Mouse (Mus musculus): ENCODE results near the gene Twist2. TPM values are rescaled to one million over a fixed set of nuclear protein-coding genes. Genes with fewer than 3 reads are reported as not detected.

Gene Twist2
- total and polyA plus RNA-seq, 3 experiments = not detected

- Histone ChIP-seq H3K79me2 (ENCODE audit: control insufficient read depth, insufficient read depth, low read length, poor library complexity) (no peaks in the 10 kb centered on the region), H3K9ac (ENCODE audit: control insufficient read depth, low read depth, low read length, poor library complexity, severe bottlenecking) (no peak overlapping the region), H3K4me3 (ENCODE audit: control insufficient read depth in 1 of 2, insufficient read depth in 1 of 2, low read depth in 2 of 2, low read length in 2 of 2) (no peak overlapping the region), H3K36me3 (ENCODE audit: control insufficient read depth in 1 of 2, insufficient read depth in 2 of 2, low read length in 2 of 2) (no peaks in the 10 kb centered on the region), H3K4me1 (ENCODE audit: control insufficient read depth in 1 of 2, insufficient read depth in 2 of 2, low read length in 2 of 2) (no peaks in the 10 kb centered on the region), H3K27me3 (ENCODE audit: control insufficient read depth in 1 of 2, insufficient read depth in 2 of 2, low read length in 2 of 2) (no peaks in the 10 kb centered on the region; a peak in 1 of 4 replicates), H3K9me3 (replicated peaks; ENCODE audit: insufficient read depth, low read length) (no peaks in the 10 kb centered on the region), H3K27ac (ENCODE audit: control insufficient read depth, low read depth, low read length) (no peak overlapping the region)
- DNase-seq (ENCODE audit: low read depth, low spot score) = no peak
- TF ChIP-seq MXI1 (IDR thresholded peaks at IDR 0.05; ENCODE audit: low read depth, low read length) (no peak), MAFK (IDR thresholded peaks at IDR 0.05; ENCODE audit: borderline replicate concordance, low read depth, low read length) (no peak), GABPA (IDR thresholded peaks at IDR 0.05; ENCODE audit: low read depth, low read length) (no peak), KAT2A (conservative IDR thresholded peaks at IDR 0.05; ENCODE audit: low read depth, low read length) (no peak), CTCF (IDR thresholded peaks at IDR 0.05 in 2 of 3, conservative IDR thresholded peaks at IDR 0.05 in 1 of 3; ENCODE audit: control insufficient read depth in 1 of 3, insufficient read depth in 1 of 3, low read depth in 2 of 3, low read length in 3 of 3, poor library complexity in 1 of 3, severe bottlenecking in 1 of 3) (no peak), TAL1 (IDR thresholded peaks at IDR 0.05; ENCODE audit: low read length) (no peak), NRF1 (IDR thresholded peaks at IDR 0.05; ENCODE audit: insufficient read depth, low read depth, low read length, poor library complexity, severe bottlenecking) (no peak), HCFC1 (IDR thresholded peaks at IDR 0.05; ENCODE audit: low read depth, low read length) (no peak), CHD2 (IDR thresholded peaks at IDR 0.05; ENCODE audit: low read length) (no peak), GATA1 (IDR thresholded peaks at IDR 0.05; ENCODE audit: low read depth, low read length) (no peak), MEF2A (IDR thresholded peaks at IDR 0.05; ENCODE audit: extremely low read depth, insufficient replicate concordance, low read depth, low read length, poor library complexity, severe bottlenecking) (no peak), ZNF384 (IDR thresholded peaks at IDR 0.05; ENCODE audit: low read depth, low read length) (no peak), E2F4 (IDR thresholded peaks at IDR 0.05; ENCODE audit: borderline replicate concordance, low read depth, low read length) (no peak), ZC3H11A (IDR thresholded peaks at IDR 0.05; ENCODE audit: low read depth, low read length) (no peak), ETS1 (IDR thresholded peaks at IDR 0.05; ENCODE audit: low read depth, low read length) (no peak), POLR2AphosphoS5 (IDR thresholded peaks at IDR 0.05; ENCODE audit: borderline replicate concordance, low read depth, low read length) (no peak), ELF1 (IDR thresholded peaks at IDR 0.05; ENCODE audit: low read depth, low read length) (no peak)
These were observed 22.3 kb downstream of the Twist2 start for GRCm38 (mm10) chr1:91823530-91823929.

DNA sequence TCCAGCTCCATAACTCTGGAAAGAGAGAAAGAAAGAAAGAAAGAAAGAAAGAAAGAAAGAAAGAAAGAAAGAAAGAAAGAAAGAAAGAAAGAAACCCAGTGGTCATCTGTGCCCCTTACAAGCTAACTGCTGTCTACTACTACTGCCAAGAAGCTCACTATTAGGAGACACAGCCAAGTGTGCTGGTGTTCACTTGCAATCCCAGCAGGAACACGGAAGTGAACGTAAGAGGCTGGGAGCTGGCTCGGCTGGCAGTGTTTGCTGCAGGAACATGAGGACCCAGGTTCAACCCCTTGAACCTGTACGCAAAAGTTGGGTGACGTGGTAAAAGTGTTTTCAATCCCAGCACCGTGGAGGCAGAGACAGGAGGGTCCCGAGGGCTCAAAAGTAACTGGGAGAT is 22.7 kb downstream of the Twist2 start:
- no peak overlapping the region for H3K4me3 ChIP-seq (ENCODE audit: control insufficient read depth in 1 of 2, insufficient read depth in 1 of 2, low read depth in 2 of 2, low read length in 2 of 2)
- H3K79me2 ChIP-seq (ENCODE audit: control insufficient read depth, insufficient read depth, low read length, poor library complexity) = no peaks in the 10 kb centered on the region
- no peaks in the 10 kb centered on the region for H3K4me1 ChIP-seq (ENCODE audit: control insufficient read depth in 1 of 2, insufficient read depth in 2 of 2, low read length in 2 of 2)
- no peak for TF ChIP-seq ZC3H11A (IDR thresholded peaks at IDR 0.05; ENCODE audit: low read depth, low read length)
- no peak for TF ChIP-seq POLR2AphosphoS2 (IDR thresholded peaks at IDR 0.05; ENCODE audit: low read length)
- TF ChIP-seq CHD2 (IDR thresholded peaks at IDR 0.05; ENCODE audit: low read length) = no peak
- no peak for TF ChIP-seq MYB (IDR thresholded peaks at IDR 0.05; ENCODE audit: low read depth, low read length)
- TF ChIP-seq NELFE (IDR thresholded peaks at IDR 0.05; ENCODE audit: low read depth, low read length) = no peak
- no peak for TF ChIP-seq MYC (IDR thresholded peaks at IDR 0.05; ENCODE audit: low read depth, low read length)
- no peak for TF ChIP-seq TCF12 (IDR thresholded peaks at IDR 0.05; ENCODE audit: low read depth, low read length)
- no peak for TF ChIP-seq MXI1 (IDR thresholded peaks at IDR 0.05; ENCODE audit: low read depth, low read length)
- TF ChIP-seq RAD21 (IDR thresholded peaks at IDR 0.05; ENCODE audit: low read depth, low read length) = no peak
- TF ChIP-seq ETS1 (IDR thresholded peaks at IDR 0.05; ENCODE audit: low read depth, low read length) = no peak
- TF ChIP-seq TBP (IDR thresholded peaks at IDR 0.05; ENCODE audit: low read depth, low read length) = no peak
- TF ChIP-seq BHLHE40 (IDR thresholded peaks at IDR 0.05; ENCODE audit: borderline replicate concordance, low read depth, low read length) = no peak
- no peak for TF ChIP-seq MEF2A (IDR thresholded peaks at IDR 0.05; ENCODE audit: extremely low read depth, insufficient replicate concordance, low read depth, low read length, poor library complexity, severe bottlenecking)
- TF ChIP-seq USF1 (IDR thresholded peaks at IDR 0.05; ENCODE audit: low read depth, low read length) = no peak
- no peak for TF ChIP-seq CHD1 (IDR thresholded peaks at IDR 0.05; ENCODE audit: low read depth, low read length)
- TF ChIP-seq ZMIZ1 (IDR thresholded peaks at IDR 0.05; ENCODE audit: low read depth, low read length) = no peak
- TF ChIP-seq KAT2A (conservative IDR thresholded peaks at IDR 0.05; ENCODE audit: low read depth, low read length) = no peak
- no peak for TF ChIP-seq GATA1 (IDR thresholded peaks at IDR 0.05; ENCODE audit: low read depth, low read length)
- no peak for TF ChIP-seq ZNF384 (IDR thresholded peaks at IDR 0.05; ENCODE audit: low read depth, low read length)
- no peak for TF ChIP-seq HCFC1 (IDR thresholded peaks at IDR 0.05; ENCODE audit: low read depth, low read length)
- no peaks in the 10 kb centered on the region for H3K9me3 ChIP-seq (replicated peaks; ENCODE audit: insufficient read depth, low read length)
- H3K27me3 ChIP-seq (ENCODE audit: control insufficient read depth in 1 of 2, insufficient read depth in 2 of 2, low read length in 2 of 2) = no peaks in the 10 kb centered on the region; a peak in 1 of 4 replicates
- no peak overlapping the region for H3K9ac ChIP-seq (ENCODE audit: control insufficient read depth, low read depth, low read length, poor library complexity, severe bottlenecking)
- H3K27ac ChIP-seq (ENCODE audit: control insufficient read depth, low read depth, low read length) = no peak overlapping the region
- no peaks in the 10 kb centered on the region for H3K36me3 ChIP-seq (ENCODE audit: control insufficient read depth in 1 of 2, insufficient read depth in 2 of 2, low read length in 2 of 2)
- DNase-seq (ENCODE audit: low read depth, low spot score) = no peak
